Mouse (Mus musculus) limb, embryonic 15.5 days (tissue): ENCODE data around the gene Fam221b. TPM values are rescaled to one million over a fixed set of nuclear protein-coding genes. Genes with fewer than 3 reads are reported as not detected.

ENCODE experiments used
- ATAC-seq: fragments of 200-750 bp; cut with Nextera tagmentation; 2 replicates; pipeline ENCODE4 v1.8.0; 2017; ENCODE audit warnings: low read depth, moderate TSS enrichment; ENCODE audit not compliant: insufficient number of reproducible peaks, low FRiP score, low TSS enrichment
- H3K27ac ChIP-seq: fragments of 300-500 bp; sonication (generic); 2 replicates; pipeline ENCODE4 v1.5.1; 2015; ENCODE audit warnings: moderate library complexity, mild to moderate bottlenecking, inconsistent platforms
- H3K27me3 ChIP-seq: fragments of 300-500 bp; sonication (generic); 2 replicates; pipeline ENCODE4 v1.6.1; 2015; ENCODE audit warnings: inconsistent platforms
- H3K36me3 ChIP-seq: fragments of 300-500 bp; sonication (generic); 2 replicates; pipeline ENCODE4 v1.6.1; 2015; ENCODE audit warnings: inconsistent platforms
- H3K4me1 ChIP-seq: fragments of 300-500 bp; sonication (generic); 2 replicates; pipeline ENCODE4 v1.6.1; 2015; ENCODE audit warnings: inconsistent platforms
- H3K4me2 ChIP-seq: fragments of 300-500 bp; sonication (generic); 2 replicates; pipeline ENCODE4 v1.6.1; 2015; ENCODE audit warnings: mild to moderate bottlenecking, inconsistent platforms
- H3K4me3 ChIP-seq: fragments of 300-500 bp; sonication (generic); 2 replicates; pipeline ENCODE4 v1.5.1; 2015; ENCODE audit warnings: mild to moderate bottlenecking, inconsistent platforms
- H3K9ac ChIP-seq: fragments of 300-500 bp; sonication (generic); 2 replicates; pipeline ENCODE4 v1.6.1; 2015; ENCODE audit warnings: inconsistent platforms
- H3K9me3 ChIP-seq: fragments of 300-500 bp; sonication (generic); 2 replicates; pipeline ENCODE4 v1.6.1; 2016; ENCODE audit warnings: inconsistent platforms
- WGBS: fragments of 180-500 bp; shearing (Covaris S2); methylation state at CpG from one replicate; pipeline ENCODE4 v1.1.7; 2015; 5-methylcytosine and 5-hydroxymethylcytosine counted together
- polyA plus RNA-seq: library from polyadenylated mRNA; unstranded; fragments of >200 nt; fragmentation: Nextera tagmentation; extraction: Ambion mirVana; gene quantifications from 2 replicates; pipeline ENCODE4 v1.2.1, GENCODE M21; 2015

Gene Fam221b
- polyA plus RNA-seq, 1 experiment from 2014 or later: 2.9 TPM

DNA sequence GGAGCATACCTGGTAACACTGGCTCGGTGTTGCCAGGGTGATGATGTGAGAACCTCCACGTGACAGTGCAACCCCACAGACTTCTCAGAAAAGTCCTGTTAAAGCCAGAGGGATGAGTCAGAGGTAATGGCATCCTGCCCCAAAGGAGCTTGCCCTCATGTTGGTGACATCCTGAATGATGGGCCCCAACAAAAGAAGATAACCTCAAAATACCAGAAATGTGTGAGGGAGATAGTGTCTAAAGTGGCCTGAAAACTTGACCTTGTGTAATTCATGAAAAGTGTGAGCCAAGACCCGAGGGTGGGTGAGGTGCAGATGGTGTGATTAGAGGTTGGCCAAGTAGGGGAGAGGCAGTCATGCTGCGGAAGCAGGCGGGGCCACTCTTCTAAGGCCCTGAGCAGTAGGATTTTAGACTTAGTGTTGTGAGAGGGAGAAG lies 24.9 kb upstream of the Fam221b start:
- no peak overlapping the region for H3K9ac ChIP-seq
- peaks cover 19% of the 10 kb centered on the region for H3K36me3 ChIP-seq
- 70% methylated on average over 5 of the region's 5 CpGs for WGBS
- no peak overlapping the region for H3K27ac ChIP-seq
- H3K27me3 ChIP-seq: no peaks in the 10 kb centered on the region
- peaks cover 9% of the 10 kb centered on the region; the same call in 1 of the 2 replicates for H3K4me1 ChIP-seq
- H3K4me2 ChIP-seq: no peak overlapping the region
- ATAC-seq: no peak
- H3K9me3 ChIP-seq: no peaks in the 10 kb centered on the region
- no peak overlapping the region for H3K4me3 ChIP-seq

DNA sequence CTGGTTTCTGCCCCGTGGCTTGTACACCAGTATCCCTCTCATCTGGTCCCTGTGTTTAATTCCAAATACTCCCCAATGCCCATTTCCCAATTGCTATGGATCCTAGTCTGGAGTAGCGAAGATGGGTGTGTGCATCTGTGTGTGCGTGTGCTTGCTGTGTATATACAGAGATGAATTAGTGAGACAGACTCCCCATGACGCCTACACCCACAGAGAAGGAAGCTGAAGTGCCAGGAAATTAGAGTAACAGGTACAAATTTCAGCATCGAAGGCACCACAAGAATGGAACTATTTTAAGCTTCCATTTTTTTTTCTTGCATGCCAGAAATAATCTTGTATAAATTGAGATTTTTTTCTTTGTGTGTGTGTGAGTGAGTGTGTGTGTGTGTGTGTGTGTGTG lies 22.1 kb upstream of the Fam221b start:
- H3K4me3 ChIP-seq: no peak overlapping the region
- WGBS: 79% methylated on average over 5 of the region's 5 CpGs
- no peak for ATAC-seq

DNA sequence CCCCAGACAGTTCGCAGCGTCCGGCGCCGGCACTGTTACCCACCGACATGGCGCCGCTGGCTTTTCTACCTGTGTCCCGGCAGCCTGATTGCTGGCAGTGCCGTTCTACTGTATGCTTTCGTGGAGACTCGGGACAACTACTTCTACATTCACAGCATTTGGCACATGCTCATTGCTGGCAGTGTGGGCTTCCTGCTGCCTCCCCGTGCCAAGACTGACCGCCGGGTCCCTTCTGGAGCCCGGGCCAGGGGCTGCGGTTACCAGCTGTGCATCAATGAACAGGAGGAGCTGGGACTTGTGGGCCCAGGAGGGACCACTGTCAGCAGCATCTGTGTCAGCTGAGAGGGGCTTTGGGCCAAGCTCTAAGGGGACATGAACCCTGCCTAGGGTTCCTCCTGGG lies 21.1 kb upstream of the Fam221b start:
- Histone ChIP-seq H3K27ac (no peak overlapping the region), H3K4me3 (no peak overlapping the region), H3K9ac (no peak overlapping the region), H3K9me3 (no peaks in the 10 kb centered on the region), H3K27me3 (no peaks in the 10 kb centered on the region), H3K4me1 (0 out of 2 replicates have a peak, but pooled peaks cover 2% of the 10 kb centered on the region), H3K36me3 (peaks cover 44% of the 10 kb centered on the region), H3K4me2 (no peak overlapping the region)
- ATAC-seq: no peak
- WGBS: 90% methylated on average over 17 of the region's 17 CpGs

More for the DNA sequence above, 22.1 kb upstream of the Fam221b start:
- Histone ChIP-seq H3K4me1 (peaks cover 4% of the 10 kb centered on the region; the same call in 1 of the 2 replicates), H3K9me3 (no peaks in the 10 kb centered on the region), H3K27me3 (no peaks in the 10 kb centered on the region), H3K9ac (no peak overlapping the region), H3K36me3 (peaks cover 35% of the 10 kb centered on the region), H3K27ac (no peak overlapping the region), H3K4me2 (no peak overlapping the region)

DNA sequence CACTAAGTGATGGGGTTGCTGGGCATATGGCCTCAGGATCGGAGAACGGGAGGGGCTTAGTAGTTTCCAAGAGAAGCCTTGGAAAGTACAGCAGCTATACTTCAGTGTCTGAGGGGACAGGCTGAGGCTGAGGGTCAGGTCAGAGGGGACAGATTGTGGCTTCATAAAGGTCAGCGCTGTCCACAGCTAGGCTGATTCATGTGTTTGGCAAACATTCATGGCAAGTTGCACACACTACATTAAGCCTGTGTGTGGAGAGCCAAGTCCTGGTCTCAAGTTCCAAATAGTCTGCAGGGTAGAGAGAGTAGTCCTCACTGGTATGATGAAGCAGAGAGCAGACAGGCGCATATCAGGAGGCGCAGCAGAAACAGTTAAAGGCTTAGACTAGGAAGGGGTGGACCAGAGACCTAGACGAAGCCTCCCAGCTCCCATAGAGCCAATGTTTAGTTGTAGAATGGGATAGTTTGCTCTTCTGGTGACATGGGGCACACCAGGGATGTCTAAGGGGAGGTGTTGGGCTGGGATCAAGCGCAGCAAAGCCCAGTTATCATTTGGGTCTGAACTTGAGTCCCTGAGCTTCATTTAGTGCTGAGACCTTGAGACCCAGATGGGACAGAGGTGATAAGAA lies 10.6 kb upstream of the Fam221b start:
- no peak overlapping the region for H3K4me3 ChIP-seq
- H3K9me3 ChIP-seq: no peaks in the 10 kb centered on the region
- H3K9ac ChIP-seq: no peak overlapping the region
- H3K36me3 ChIP-seq: peaks cover 79% of the 10 kb centered on the region
- no peaks in the 10 kb centered on the region for H3K4me1 ChIP-seq
- H3K27me3 ChIP-seq: no peaks in the 10 kb centered on the region
- no peak for ATAC-seq
- H3K4me2 ChIP-seq: no peak overlapping the region
- 85% methylated on average over 7 of the region's 7 CpGs for WGBS
- no peak overlapping the region for H3K27ac ChIP-seq

DNA sequence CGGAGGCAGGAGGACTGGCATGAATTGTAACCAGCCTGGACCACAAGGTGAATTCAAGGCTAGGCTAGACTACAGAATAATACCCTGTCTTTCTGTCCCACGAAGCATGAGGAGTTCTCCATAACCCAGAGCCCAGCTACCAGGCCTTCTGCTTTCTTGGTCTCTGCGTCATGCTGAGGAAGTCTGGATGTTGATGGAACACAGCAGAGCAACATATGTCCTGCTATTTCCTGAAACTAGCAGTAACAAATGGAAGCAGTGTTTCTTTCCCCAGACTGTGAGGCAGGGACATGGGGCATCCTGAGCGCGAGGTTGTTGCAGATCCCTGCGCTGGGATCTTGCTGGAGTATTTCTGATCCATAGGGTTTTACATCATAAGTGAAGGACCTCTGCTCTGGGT lies 9.6 kb upstream of the Fam221b start:
- Histone ChIP-seq H3K36me3 (peaks cover 82% of the 10 kb centered on the region), H3K9me3 (no peaks in the 10 kb centered on the region), H3K4me2 (no peak overlapping the region), H3K4me3 (no peak overlapping the region), H3K9ac (no peak overlapping the region), H3K4me1 (no peaks in the 10 kb centered on the region), H3K27ac (no peak overlapping the region), H3K27me3 (no peaks in the 10 kb centered on the region)
- WGBS: 89% methylated on average over 6 of the region's 6 CpGs
- ATAC-seq: no peak

DNA sequence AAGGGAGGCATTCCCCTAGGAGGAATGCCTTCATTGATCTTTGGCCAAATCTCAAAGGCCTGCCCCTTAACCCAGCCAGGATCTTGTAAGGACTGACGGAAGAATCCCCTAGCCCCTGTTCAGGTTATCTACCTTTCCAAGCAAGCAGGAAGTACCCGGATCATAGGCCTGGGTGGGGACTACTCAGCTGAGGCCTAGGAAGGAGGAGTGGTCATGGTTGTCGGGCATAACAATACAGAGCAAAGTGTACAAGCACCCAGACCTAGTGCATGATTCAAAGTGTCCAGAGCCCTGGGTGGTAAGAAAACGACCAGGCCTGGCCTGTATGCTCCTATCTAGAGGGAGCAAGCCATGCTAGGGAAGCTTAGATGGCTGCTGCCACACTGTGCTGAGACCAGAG lies 6.7 kb upstream of the Fam221b start:
- WGBS: 76% methylated on average over 4 of the region's 4 CpGs
- Histone ChIP-seq H3K27ac (no peak overlapping the region), H3K36me3 (peaks cover 57% of the 10 kb centered on the region), H3K9me3 (no peaks in the 10 kb centered on the region), H3K4me1 (peaks cover 23% of the 10 kb centered on the region), H3K9ac (no peak overlapping the region), H3K27me3 (no peaks in the 10 kb centered on the region), H3K4me2 (no peak overlapping the region), H3K4me3 (no peak overlapping the region)
- no peak for ATAC-seq

DNA sequence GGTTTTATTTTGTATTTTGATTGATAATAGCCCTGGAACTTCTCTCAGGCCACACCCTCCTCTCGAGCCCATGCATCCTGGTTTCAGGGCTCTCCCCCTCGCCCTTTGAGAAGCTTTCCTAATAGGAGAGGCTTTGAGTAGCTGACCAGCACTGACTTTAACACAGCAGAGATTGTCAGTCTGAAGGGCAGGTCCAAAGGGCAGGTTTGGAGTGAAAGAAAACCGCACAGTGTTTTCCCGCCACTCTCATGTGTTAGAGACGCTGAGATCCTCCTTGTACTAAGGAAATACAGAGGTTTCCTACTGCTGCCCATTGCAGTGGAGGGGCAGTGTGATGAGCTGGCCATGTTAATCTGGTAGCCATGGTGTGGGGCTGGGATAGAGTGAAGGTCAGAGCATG lies 6.0 kb upstream of the Fam221b start:
- Histone ChIP-seq H3K4me2 (no peak overlapping the region), H3K9me3 (no peaks in the 10 kb centered on the region), H3K9ac (no peak overlapping the region; the same call in 1 of the 2 replicates), H3K27ac (no peak overlapping the region), H3K4me3 (no peak overlapping the region), H3K4me1 (peaks cover 28% of the 10 kb centered on the region), H3K36me3 (peaks cover 54% of the 10 kb centered on the region), H3K27me3 (no peaks in the 10 kb centered on the region)
- ATAC-seq: no peak
- WGBS: 79% methylated on average over 5 of the region's 5 CpGs

DNA sequence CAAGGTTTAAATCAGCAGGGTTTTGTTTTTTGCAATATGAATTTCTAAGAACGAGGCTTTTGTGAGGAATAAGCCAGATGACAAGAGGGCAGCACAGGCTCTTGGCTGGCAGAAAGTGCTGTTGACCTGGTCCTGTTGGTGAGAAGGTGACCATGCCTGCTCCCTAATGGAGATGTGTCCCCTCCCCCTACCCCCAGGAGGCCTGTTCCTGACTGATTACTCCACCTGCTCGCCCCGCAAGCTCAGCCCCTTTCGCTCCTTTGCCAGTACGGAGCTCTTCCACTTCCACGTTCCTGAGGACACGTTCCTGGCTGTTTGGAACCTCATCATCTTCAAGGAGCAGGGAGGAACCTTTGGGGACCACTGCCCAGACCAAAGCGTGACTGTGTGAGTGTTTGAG lies 4.8 kb upstream of the Fam221b start:
- Histone ChIP-seq H3K9me3 (no peaks in the 10 kb centered on the region), H3K4me3 (no peak overlapping the region), H3K9ac (no peak overlapping the region), H3K36me3 (peaks cover 41% of the 10 kb centered on the region), H3K27ac (0 out of 2 replicates have a peak overlapping the region, but pooled peaks have one; percentile 3), H3K4me2 (no peak overlapping the region), H3K27me3 (no peaks in the 10 kb centered on the region), H3K4me1 (peaks cover 36% of the 10 kb centered on the region)
- ATAC-seq: no peak
- 61% methylated on average over 8 of the region's 8 CpGs for WGBS

DNA sequence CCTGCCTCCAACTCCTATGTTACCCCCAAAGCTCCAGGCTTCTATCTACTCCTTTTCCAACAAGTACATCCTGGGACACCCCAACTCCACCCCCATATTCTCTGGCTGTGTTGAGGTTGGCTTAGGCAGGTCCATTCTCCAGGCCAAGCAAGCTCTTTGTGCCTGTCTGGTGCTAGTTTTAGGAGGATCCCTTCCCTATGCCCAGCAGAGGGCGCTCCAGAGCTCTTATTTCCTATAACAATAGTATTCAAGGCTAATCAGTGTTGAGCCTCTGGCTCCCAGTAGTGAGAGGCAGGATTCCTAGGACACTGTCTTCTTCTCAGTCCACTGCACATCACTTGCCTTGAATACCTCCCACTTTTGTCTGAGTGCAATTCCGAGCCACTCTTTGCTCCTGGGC lies 3.1 kb upstream of the Fam221b start:
- Histone ChIP-seq H3K9ac (no peak overlapping the region), H3K4me2 (no peak overlapping the region), H3K36me3 (peaks cover 27% of the 10 kb centered on the region), H3K4me1 (peaks cover 41% of the 10 kb centered on the region), H3K9me3 (no peaks in the 10 kb centered on the region), H3K4me3 (no peak overlapping the region), H3K27ac (no peak overlapping the region), H3K27me3 (no peaks in the 10 kb centered on the region)
- 13% methylated on average over 2 of the region's 2 CpGs for WGBS
- no peak for ATAC-seq

DNA sequence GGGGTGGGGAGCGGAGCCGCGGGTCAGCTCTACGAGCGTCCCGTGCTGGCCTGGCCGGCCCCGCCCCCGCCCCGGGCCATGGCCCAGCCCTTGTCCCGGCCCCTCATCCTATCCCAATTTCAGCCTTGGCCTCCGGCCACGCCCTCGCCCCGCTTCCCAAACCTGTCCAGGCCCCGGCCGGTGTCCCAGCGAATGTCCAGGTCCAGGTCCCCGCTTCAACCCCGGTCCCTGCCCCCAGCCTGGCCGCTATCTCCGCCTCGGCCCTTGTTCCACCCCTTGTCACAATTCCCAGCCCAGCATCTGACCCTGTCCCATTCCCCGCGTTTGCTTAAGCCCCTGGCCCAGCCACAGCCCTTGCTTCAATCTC lies 466 bp upstream of the Fam221b start:
- peak overlapping the region; percentile 74 for H3K9ac ChIP-seq
- peak overlapping the region; percentile 83 for H3K4me3 ChIP-seq
- H3K36me3 ChIP-seq: peaks cover 4% of the 10 kb centered on the region
- peak overlapping the region; percentile 84 for H3K4me2 ChIP-seq
- peaks cover 41% of the 10 kb centered on the region for H3K4me1 ChIP-seq
- H3K27ac ChIP-seq: peak overlapping the region; percentile 81
- H3K27me3 ChIP-seq: peaks cover 25% of the 10 kb centered on the region
- peak; percentile 78 for ATAC-seq
- 2% methylated on average over 25 of the region's 25 CpGs for WGBS
- H3K9me3 ChIP-seq: no peaks in the 10 kb centered on the region

DNA sequence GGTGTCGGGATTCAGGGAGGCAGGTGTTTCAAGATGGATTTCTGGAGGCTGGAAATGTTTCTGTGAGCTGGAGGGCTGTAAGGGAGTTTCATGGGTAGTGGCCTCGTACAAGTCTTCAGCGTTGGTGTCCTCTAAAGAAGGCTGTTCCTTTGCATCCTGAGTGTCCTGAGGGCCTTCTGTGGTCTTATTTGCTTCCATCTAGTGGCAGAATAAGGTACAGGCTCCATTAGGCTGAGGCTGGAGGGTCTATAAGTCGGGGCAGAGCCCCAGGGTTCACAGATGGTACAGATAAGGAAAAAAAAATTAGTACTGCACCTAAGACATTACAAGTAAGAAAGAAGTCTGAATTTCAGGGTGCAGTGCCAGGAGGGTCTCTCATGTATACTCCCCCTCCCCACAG lies 2.5 kb downstream of the Fam221b start:
- no peak overlapping the region for H3K9ac ChIP-seq
- no peak overlapping the region for H3K27ac ChIP-seq
- H3K4me1 ChIP-seq: peaks cover 26% of the 10 kb centered on the region
- no peak for ATAC-seq
- no peak overlapping the region for H3K4me2 ChIP-seq
- H3K9me3 ChIP-seq: no peaks in the 10 kb centered on the region
- peaks cover 46% of the 10 kb centered on the region for H3K27me3 ChIP-seq
- 26% methylated on average over 4 of the region's 4 CpGs for WGBS
- H3K36me3 ChIP-seq: no peaks in the 10 kb centered on the region
- H3K4me3 ChIP-seq: no peak overlapping the region

DNA sequence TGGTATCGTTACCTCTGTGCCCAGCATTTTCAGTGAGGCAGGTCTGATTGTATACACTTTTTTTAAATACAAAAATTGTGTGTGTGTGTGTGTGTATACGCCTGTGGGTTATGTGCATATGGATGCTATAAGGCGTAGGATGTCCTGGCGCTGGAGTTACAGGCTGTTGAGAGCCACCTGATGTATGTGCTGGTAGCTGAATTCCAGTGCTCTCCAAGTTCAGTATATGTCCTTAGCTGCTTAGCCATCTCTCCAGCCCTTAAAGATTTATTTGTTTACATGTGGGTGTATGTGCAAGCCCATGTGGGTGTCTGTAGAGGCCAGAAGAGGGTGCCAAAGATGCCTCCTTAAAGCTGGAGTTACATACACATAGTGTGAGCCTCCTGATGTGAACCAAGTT lies 11.8 kb downstream of the Fam221b start:
- no peak overlapping the region for H3K27ac ChIP-seq
- peak overlapping the region; percentile 8; the same call in 1 of the 2 replicates for H3K4me2 ChIP-seq
- 59% methylated on average over 4 of the region's 4 CpGs for WGBS
- H3K9me3 ChIP-seq: no peaks in the 10 kb centered on the region
- no peak overlapping the region for H3K9ac ChIP-seq
- H3K27me3 ChIP-seq: peaks cover 20% of the 10 kb centered on the region
- H3K36me3 ChIP-seq: no peaks in the 10 kb centered on the region
- peak overlapping the region; percentile 85 for H3K4me3 ChIP-seq
- ATAC-seq: no peak
- H3K4me1 ChIP-seq: peaks cover 9% of the 10 kb centered on the region
